Mouse (Mus musculus) lung, adult 2 months (tissue): Measurements from ENCODE around the gene Zfp809. TPM values are rescaled to one million over a fixed set of nuclear protein-coding genes. Genes with fewer than 3 reads are reported as not detected.
"Not testable (repeated sequence)": the region's sequence is repeated elsewhere in the genome, so short reads cannot be mapped to it uniquely, and the experiment has no call there.

Experiments used
- DNase-seq: peaks from one replicate; pipeline ENCODE4 v3.0.0; 2022
- H3K4me1 ChIP-seq: fragments of 200-500 bp; 2 replicates; pipeline ENCODE4 v1.6.1; 2011; ENCODE audit warnings: low read length; ENCODE audit not compliant: control insufficient read depth, insufficient read depth
- H3K4me3 ChIP-seq: fragments of 200-500 bp; replicated peaks from 2 replicates; pipeline ENCODE3; 2011; ENCODE audit warnings: low read depth, mild to moderate bottlenecking, control low read depth, low read length; ENCODE audit errors: extremely low read depth
- CTCF ChIP-seq: fragments of 200-500 bp; IDR thresholded peaks from 2 replicates; pipeline ENCODE4 v1.5.1; 2011; ENCODE audit warnings: mild to moderate bottlenecking, low read length, control low read depth; ENCODE audit not compliant: insufficient read depth
- POLR2A ChIP-seq: fragments of 200-500 bp; IDR thresholded peaks from 2 replicates; pipeline ENCODE4 v1.6.1; 2011; ENCODE audit warnings: low read depth, mild to moderate bottlenecking, control low read depth, low read length, borderline replicate concordance; ENCODE audit errors: extremely low read depth
- whole genome bisulfite sequencing: fragments of 180-500 bp; shearing (Covaris S2); methylation state at CpG from one replicate; pipeline ENCODE4 v1.1.7; 2018; 5-methylcytosine and 5-hydroxymethylcytosine counted together
- polyA plus RNA-seq: library from polyadenylated mRNA; depleted of rRNA; stranded (reverse); fragments of >200 nt; gene quantifications from 2 replicates; pipeline ENCODE4 v1.2.3, GENCODE M21; 2012; rRNA removed

The Zfp809 gene
- polyA plus RNA-seq: 18.2 and 20.3 TPM in 2 replicates

DNA sequence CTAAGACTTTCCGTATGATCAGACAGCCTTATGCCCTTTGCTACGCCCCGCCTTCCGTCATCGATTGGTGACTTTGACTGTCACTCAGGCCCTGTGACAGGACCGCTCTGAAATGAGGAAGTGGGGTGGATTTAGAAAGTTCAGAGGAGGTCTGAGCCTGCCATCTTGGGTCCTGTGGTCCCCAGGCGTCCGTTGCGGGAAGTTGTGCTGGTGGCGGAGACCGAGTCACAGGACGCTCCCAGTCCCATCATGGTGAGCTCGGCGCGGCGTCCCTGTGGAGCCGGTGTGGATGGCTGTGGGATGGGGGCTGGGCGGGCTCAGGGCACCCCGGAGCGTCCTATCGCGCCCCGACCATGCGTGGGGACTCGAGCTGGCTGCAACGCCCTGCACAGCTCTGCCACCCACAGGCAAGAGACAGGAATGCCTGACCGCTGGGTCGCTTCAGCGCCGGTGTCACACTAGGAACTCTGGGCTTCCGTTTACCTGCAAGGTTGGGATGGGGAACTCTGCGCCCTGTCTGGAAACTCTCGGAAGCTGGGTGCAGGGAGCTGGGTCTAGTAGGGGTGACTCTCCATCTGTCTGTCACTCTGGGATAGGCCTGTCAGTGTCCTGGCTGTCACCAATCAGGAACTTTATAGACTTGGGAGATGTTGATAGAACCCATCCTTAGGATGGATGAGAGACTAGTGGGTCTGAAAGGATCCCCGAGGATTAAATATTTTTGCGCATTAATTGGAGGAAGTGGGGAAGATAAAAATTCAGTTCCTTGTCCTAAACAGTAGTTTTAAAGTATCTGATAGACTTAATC, at the start of gene Zfp809:
Gene Zfp809 (plus strand): TSS at position 134 of the 808 bp plus-strand sequence.
- H3K4me1 ChIP-seq: no peaks in the 10 kb centered on the region; the same call in 1 of the 2 replicates
- peak; percentile 76 for TF ChIP-seq CTCF
- TF ChIP-seq POLR2A: peak; percentile 94
- DNase-seq: peak; percentile 100
- peak within 1 kb of the TSS; percentile 98 for H3K4me3 ChIP-seq
- WGBS: 1% methylated on average over 35 of the region's 35 CpGs

DNA sequence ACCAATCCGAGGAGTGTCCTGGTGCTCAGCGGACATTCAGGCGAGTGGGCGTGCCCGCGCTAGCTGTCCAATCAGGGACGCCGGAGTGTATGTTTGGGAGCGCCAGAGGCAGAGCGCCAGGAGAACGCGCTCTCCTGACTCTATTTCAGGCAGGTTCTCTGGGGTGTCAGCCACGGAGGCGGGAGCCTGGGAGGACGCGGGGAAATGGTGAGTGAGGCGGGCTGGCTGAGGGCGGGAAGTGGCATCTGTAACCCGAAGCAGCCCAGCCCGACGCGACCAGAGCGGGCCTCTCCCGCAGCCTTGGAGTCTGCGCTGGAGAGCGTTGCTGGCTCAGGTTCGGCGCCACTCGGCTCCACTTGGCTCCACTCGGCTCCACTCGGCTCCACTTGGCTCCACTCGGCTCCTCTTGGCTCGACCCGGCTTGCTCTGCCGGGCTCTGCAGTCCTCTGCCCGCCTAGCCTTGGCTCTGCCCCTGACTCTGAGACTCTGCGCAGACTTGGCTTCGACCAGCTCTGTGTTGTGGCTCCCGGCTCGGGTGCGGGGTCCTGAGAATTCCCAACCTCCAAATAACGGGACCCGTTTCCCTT, 37.4 kb upstream of the Zfp809 start, which contains the start of gene Zfp872:
Gene Zfp872 (plus strand): TSS at position 66 of the 587 bp plus-strand sequence.
- Histone ChIP-seq H3K4me3 (peak within 1 kb of the TSS; percentile 50), H3K4me1 (no peaks in the 10 kb centered on the region; the same call in 1 of the 2 replicates)
- 16% methylated on average over 43 of the region's 43 CpGs for WGBS
- DNase-seq: peak; percentile 45
- TF ChIP-seq CTCF (no peak), POLR2A (0 out of 2 replicates have a peak, but pooled peaks have one; percentile 18)

DNA sequence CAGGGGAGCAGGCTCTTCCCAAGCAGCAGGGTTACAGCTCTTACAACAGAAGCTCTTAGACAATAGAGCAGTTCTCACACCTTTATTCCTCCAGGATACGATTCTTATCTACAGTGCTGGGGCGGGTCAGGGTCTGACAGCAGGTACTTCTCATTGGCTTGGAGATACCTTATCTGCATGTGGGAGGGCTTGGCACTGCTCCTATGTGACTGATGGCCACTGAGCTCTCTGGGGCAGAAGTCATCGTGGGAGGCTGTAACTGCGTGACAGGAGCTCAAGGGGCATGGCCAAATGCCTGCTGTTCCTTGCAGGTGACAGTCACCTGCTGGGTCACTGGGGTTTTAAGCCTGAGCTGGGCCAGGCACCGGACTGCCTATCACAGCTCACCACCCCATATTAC, 29.1 kb upstream of the Zfp809 start:
- Histone ChIP-seq H3K4me3 (no peak overlapping the region), H3K4me1 (no peaks in the 10 kb centered on the region)
- no peak for DNase-seq
- TF ChIP-seq CTCF (no peak), POLR2A (no peak)
- 28% methylated on average over 5 of the region's 5 CpGs for WGBS

DNA sequence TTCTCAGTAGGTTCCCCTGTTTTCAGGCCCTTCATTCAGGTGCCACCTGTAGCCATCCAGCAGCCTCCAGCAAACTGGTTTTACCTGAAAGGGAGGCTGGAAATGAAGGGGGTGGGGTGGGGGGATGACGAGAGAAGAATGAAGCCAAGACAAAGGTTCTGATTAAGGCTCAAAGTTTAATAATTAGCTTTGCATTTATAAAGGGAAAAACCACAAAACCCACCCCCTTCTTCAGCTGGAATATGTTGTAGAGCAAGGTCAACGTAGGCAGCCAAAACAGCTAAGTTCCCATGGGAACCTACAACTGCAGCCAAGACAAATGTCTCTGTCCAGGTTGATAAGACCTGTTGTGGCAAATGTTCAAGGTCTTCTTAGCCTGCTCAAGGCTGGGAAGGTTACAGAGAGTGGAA, 11.7 kb upstream of the Zfp809 start:
- Histone ChIP-seq H3K4me1 (no peaks in the 10 kb centered on the region), H3K4me3 (no peak overlapping the region)
- no peak for DNase-seq
- TF ChIP-seq POLR2A (no peak), CTCF (no peak)
- WGBS: 59% methylated on average over 2 of the region's 2 CpGs

GRCm38 (mm10) chr9:22214549-22214948, 11.0 kb upstream of the Zfp809 start:
- WGBS: 52% methylated on average over 2 of the region's 2 CpGs
- no peak for TF ChIP-seq POLR2A
- no peak for TF ChIP-seq CTCF
- Histone ChIP-seq H3K4me3 (no peak overlapping the region), H3K4me1 (no peaks in the 10 kb centered on the region)
- DNase-seq: no peak

DNA sequence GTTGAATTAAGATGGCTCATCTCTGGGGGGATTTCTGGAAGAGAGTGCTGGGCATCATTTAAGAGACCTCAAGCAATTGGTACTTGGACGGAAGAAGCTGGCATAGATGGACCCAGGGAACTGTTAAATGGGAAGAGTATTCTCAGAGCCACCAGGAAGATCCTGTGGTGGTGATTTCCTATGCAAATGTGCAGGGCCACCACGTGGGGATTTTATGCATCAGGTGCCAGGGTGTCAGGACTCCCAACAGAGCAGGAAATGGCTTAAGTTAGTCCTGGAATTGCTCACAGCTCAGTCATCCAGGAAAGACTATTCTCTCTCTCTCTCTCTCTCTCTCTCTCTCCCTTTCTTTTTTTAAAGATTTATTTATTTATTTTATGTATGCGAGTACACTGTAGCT, 8.8 kb upstream of the Zfp809 start:
- TF ChIP-seq POLR2A (no peak), CTCF (no peak)
- 48% methylated on average over 3 of the region's 3 CpGs for WGBS
- no peak for DNase-seq
- Histone ChIP-seq H3K4me1 (no peaks in the 10 kb centered on the region), H3K4me3 (no peak overlapping the region)

- H3K4me1 ChIP-seq: no peaks in the 10 kb centered on the region
- TF ChIP-seq CTCF: no peak
- peak; percentile 55; the same call in 1 of the 2 replicates for TF ChIP-seq POLR2A
- H3K4me3 ChIP-seq: no peak overlapping the region
- DNase-seq: no peak
- WGBS: 40% methylated on average over 8 of the region's 8 CpGs
Observed at GRCm38 (mm10) chr9:22217858-22218493, 7.5 kb upstream of the Zfp809 start.

- Histone ChIP-seq H3K4me1 (no peaks in the 10 kb centered on the region; the same call in 1 of the 2 replicates), H3K4me3 (no peak overlapping the region)
- no peak for DNase-seq
- TF ChIP-seq POLR2A (no peak), CTCF (no peak)
- 96% methylated on average over 4 of the region's 4 CpGs for WGBS
Observed at GRCm38 (mm10) chr9:22224066-22224465, 1.4 kb upstream of the Zfp809 start.

GRCm38 (mm10) chr9:22224536-22225503, 694 bp upstream of the Zfp809 start:
- peak overlapping the region; percentile 98 for H3K4me3 ChIP-seq
- no peak for DNase-seq
- TF ChIP-seq CTCF (no peak), POLR2A (no peak)
- no peaks in the 10 kb centered on the region; the same call in 1 of the 2 replicates for H3K4me1 ChIP-seq
- 22% methylated on average over 17 of the region's 17 CpGs for WGBS

DNA sequence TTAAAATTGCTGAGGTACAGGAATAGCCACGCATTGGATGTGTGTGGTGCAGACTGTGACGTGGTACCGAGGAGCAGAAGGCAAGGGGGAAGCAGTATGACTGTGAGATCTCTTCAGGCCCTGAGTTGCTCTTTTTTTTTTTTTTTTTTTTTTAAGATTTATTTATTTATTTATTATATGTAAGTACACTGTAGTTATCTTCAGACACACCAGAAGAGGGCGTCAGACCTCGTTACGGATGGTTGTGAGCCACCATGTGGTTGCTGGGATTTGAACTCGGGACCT, 817 bp downstream of the Zfp809 start:
- WGBS: 47% methylated on average over 7 of the region's 7 CpGs
- peak overlapping the region; percentile 98 for H3K4me3 ChIP-seq
- DNase-seq, H3K4me1 ChIP-seq: not testable (repeated sequence)
